Mouse (Mus musculus): Measurements from ENCODE around the gene Rtf2. TPM values are rescaled to one million over a fixed set of nuclear protein-coding genes. Genes with fewer than 3 reads are reported as not detected.

Gene Rtf2
- polyA plus RNA-seq (2011; ENCODE audit: insufficient read length, low read depth, missing spikeins), result 40.9 and 51.9 TPM in 2 replicates

- Histone ChIP-seq H3K4me3 (ENCODE audit: insufficient read depth, low read length) (peak within 1 kb of the TSS; percentile 94), H3K4me1 (ENCODE audit: control insufficient read depth, insufficient read depth, low read length) (peaks cover 5% of the 10 kb centered on the region), H3K27ac (ENCODE audit: insufficient read depth, low read length) (peak within 1 kb of the TSS; percentile 66)
- TF ChIP-seq CTCF (IDR thresholded peaks at IDR 0.05; ENCODE audit: borderline replicate concordance, insufficient read depth, low read length) (no peak), POLR2A (IDR thresholded peaks at IDR 0.05; ENCODE audit: low read depth, low read length) (peak; percentile 87)
Measured at GRCm38 (mm10) chr2:172439843-172440639, at the start of gene Rtf2. Gene Rtf2, plus strand, starts transcription at chr2:172440556.

GRCm38 (mm10) chr2:172392041-172392521, 48.3 kb upstream of the Rtf2 start:
- H3K4me1 ChIP-seq (ENCODE audit: control insufficient read depth, insufficient read depth, low read length), result 0 out of 2 replicates have a peak, but pooled peaks cover 3% of the 10 kb centered on the region
- H3K4me3 ChIP-seq (ENCODE audit: insufficient read depth, low read length), result no peak overlapping the region
- TF ChIP-seq POLR2A (IDR thresholded peaks at IDR 0.05; ENCODE audit: low read depth, low read length) (no peak; the same call in 1 of the 2 replicates), CTCF (IDR thresholded peaks at IDR 0.05; ENCODE audit: borderline replicate concordance, insufficient read depth, low read length) (no peak)
- peak overlapping the region; percentile 19; the same call in 1 of the 2 replicates for H3K27ac ChIP-seq (ENCODE audit: insufficient read depth, low read length)

DNA sequence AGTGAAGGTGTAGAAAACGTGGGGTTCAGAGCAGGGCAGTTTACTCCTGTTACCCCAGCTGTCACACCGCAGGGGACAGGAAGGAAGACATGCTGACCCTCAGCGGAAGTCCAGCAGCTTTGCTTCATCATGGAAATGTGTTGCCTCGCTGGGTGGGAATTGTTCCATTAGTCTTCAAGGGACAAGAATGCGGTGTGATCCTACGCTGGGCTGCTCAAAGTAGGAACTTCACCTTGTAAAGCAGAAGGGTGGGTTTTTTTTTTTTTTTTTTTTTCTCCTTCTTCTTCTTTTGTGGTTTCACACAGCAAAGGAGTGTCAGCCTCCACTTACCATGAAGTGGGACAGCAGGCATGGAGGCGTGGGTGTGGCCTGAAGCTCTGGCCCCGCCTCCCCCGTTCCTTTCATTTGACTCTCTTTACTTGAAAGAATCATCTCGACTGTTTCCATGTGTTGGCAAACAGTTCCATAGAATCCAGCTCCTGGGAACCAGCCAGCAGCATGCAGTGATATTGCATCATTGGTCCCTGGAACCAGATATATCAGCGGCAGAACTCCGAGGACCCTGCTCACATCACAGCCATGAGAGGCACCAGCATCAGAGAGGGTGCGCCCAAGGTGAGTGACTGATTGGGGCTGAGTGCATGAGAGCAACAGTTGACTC, 46.8 kb upstream of the Rtf2 start, which contains the start of gene Cass4:
Cass4 (plus strand) TSS at position 404 of the 661 bp plus-strand sequence.
- Histone ChIP-seq H3K27ac (ENCODE audit: insufficient read depth, low read length) (no peak within 1 kb of the TSS), H3K4me1 (ENCODE audit: control insufficient read depth, insufficient read depth, low read length) (0 out of 2 replicates have a peak, but pooled peaks cover 3% of the 10 kb centered on the region), H3K4me3 (ENCODE audit: insufficient read depth, low read length) (no peak within 1 kb of the TSS)
- TF ChIP-seq CTCF (IDR thresholded peaks at IDR 0.05; ENCODE audit: borderline replicate concordance, insufficient read depth, low read length) (no peak), POLR2A (IDR thresholded peaks at IDR 0.05; ENCODE audit: low read depth, low read length) (no peak)

DNA sequence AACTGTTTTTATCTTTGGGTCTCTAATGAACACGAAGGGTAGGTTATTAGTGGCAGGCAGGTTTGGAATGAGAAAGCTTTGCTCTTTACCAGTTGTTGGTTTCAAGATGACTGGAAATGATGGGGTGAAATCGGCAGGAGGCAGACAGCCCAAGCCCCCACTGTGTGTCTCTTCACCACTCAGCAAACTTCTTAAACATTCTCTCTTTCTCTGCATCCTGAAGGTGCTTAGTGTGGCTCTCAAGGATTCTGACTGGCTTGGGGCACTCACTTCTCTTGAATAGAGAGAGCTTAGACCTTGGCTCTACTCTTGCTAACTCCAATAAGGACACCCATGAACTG, 46.3 kb upstream of the Rtf2 start:
- Histone ChIP-seq H3K4me1 (ENCODE audit: control insufficient read depth, insufficient read depth, low read length) (0 out of 2 replicates have a peak, but pooled peaks cover 3% of the 10 kb centered on the region), H3K27ac (ENCODE audit: insufficient read depth, low read length) (no peak overlapping the region), H3K4me3 (ENCODE audit: insufficient read depth, low read length) (no peak overlapping the region)
- TF ChIP-seq POLR2A (IDR thresholded peaks at IDR 0.05; ENCODE audit: low read depth, low read length) (no peak), CTCF (IDR thresholded peaks at IDR 0.05; ENCODE audit: borderline replicate concordance, insufficient read depth, low read length) (no peak)

DNA sequence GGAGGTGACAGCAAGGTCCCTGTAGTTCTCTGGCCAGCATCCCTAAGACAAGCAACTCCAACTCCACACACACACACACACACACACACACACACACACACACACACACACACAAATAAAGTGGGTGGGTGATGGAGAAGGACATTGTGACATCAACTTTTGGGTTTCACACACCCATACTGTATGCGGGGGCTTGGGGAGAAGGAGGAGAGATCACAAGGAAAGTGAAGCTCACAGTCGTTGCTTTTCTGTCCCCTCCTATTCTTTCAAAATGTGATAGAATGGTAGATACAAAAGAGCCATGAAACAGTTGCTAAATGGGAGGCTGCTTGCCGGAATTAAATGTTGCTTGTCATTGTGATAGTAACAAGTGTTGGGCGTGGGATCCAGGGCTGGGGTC, 45.7 kb upstream of the Rtf2 start:
- no peak overlapping the region for H3K27ac ChIP-seq (ENCODE audit: insufficient read depth, low read length)
- 0 out of 2 replicates have a peak, but pooled peaks cover 3% of the 10 kb centered on the region for H3K4me1 ChIP-seq (ENCODE audit: control insufficient read depth, insufficient read depth, low read length)
- no peak overlapping the region for H3K4me3 ChIP-seq (ENCODE audit: insufficient read depth, low read length)
- TF ChIP-seq CTCF (IDR thresholded peaks at IDR 0.05; ENCODE audit: borderline replicate concordance, insufficient read depth, low read length) (no peak), POLR2A (IDR thresholded peaks at IDR 0.05; ENCODE audit: low read depth, low read length) (no peak)

GRCm38 (mm10) chr2:172395961-172396360, 44.4 kb upstream of the Rtf2 start:
- TF ChIP-seq CTCF (IDR thresholded peaks at IDR 0.05; ENCODE audit: borderline replicate concordance, insufficient read depth, low read length) (no peak), POLR2A (IDR thresholded peaks at IDR 0.05; ENCODE audit: low read depth, low read length) (no peak)
- H3K4me1 ChIP-seq (ENCODE audit: control insufficient read depth, insufficient read depth, low read length), result 0 out of 2 replicates have a peak, but pooled peaks cover 3% of the 10 kb centered on the region
- no peak overlapping the region for H3K27ac ChIP-seq (ENCODE audit: insufficient read depth, low read length)
- no peak overlapping the region for H3K4me3 ChIP-seq (ENCODE audit: insufficient read depth, low read length)

- Histone ChIP-seq H3K4me3 (ENCODE audit: insufficient read depth, low read length) (no peak overlapping the region), H3K27ac (ENCODE audit: insufficient read depth, low read length) (no peak overlapping the region), H3K4me1 (ENCODE audit: control insufficient read depth, insufficient read depth, low read length) (no peaks in the 10 kb centered on the region)
- TF ChIP-seq CTCF (IDR thresholded peaks at IDR 0.05; ENCODE audit: borderline replicate concordance, insufficient read depth, low read length), result no peak
Measured at GRCm38 (mm10) chr2:172399901-172400300, 40.5 kb upstream of the Rtf2 start.

- Histone ChIP-seq H3K4me3 (ENCODE audit: insufficient read depth, low read length) (no peak overlapping the region), H3K4me1 (ENCODE audit: control insufficient read depth, insufficient read depth, low read length) (no peaks in the 10 kb centered on the region), H3K27ac (ENCODE audit: insufficient read depth, low read length) (no peak overlapping the region)
- TF ChIP-seq CTCF (IDR thresholded peaks at IDR 0.05; ENCODE audit: borderline replicate concordance, insufficient read depth, low read length) (no peak), POLR2A (IDR thresholded peaks at IDR 0.05; ENCODE audit: low read depth, low read length) (no peak)
Measured at GRCm38 (mm10) chr2:172401116-172401825, 39.1 kb upstream of the Rtf2 start.

GRCm38 (mm10) chr2:172404239-172404638, 36.1 kb upstream of the Rtf2 start:
- TF ChIP-seq POLR2A (IDR thresholded peaks at IDR 0.05; ENCODE audit: low read depth, low read length) (no peak), CTCF (IDR thresholded peaks at IDR 0.05; ENCODE audit: borderline replicate concordance, insufficient read depth, low read length) (no peak)
- no peak overlapping the region for H3K27ac ChIP-seq (ENCODE audit: insufficient read depth, low read length)
- no peak overlapping the region for H3K4me3 ChIP-seq (ENCODE audit: insufficient read depth, low read length)
- no peaks in the 10 kb centered on the region for H3K4me1 ChIP-seq (ENCODE audit: control insufficient read depth, insufficient read depth, low read length)

All from embryonic fibroblast, embryonic 13.5 days (primary cell).